Mouse (Mus musculus) kidney, postnatal 36 days (tissue): ENCODE data around the gene Krt77.
A peak's percentile ranks its signal among the peaks of the same experiment; 100 is the strongest.

ENCODE experiments used
- DNase-seq, 2 experiments: peaks; one replicate each; pipeline ENCODE4 v3.0.0; 2021 to 2022; ENCODE audit warnings: mixed read lengths in 2 of 2

Gene Krt77

GRCm38 (mm10) chr15:101869431-101869830, at the start of gene Krt77:
TSS of gene Krt77 (minus strand) at chr15:101869705.
- DNase-seq, result no peak

GRCm38 (mm10) chr15:101916072-101916471, 46.6 kb upstream of the Krt77 start:
- DNase-seq, result no peak

GRCm38 (mm10) chr15:101904849-101905248, 35.3 kb upstream of the Krt77 start:
- DNase-seq, result no peak

GRCm38 (mm10) chr15:101902171-101903149, 33.0 kb upstream of the Krt77 start:
- peak in 1 of 2 experiments; percentile 31 for DNase-seq

GRCm38 (mm10) chr15:101895216-101895615, 25.7 kb upstream of the Krt77 start:
- DNase-seq, result no peak

- no peak for DNase-seq
Measured at GRCm38 (mm10) chr15:101892820-101893219, 23.3 kb upstream of the Krt77 start, which contains the start of gene Krt76. TSS of gene Krt76 (minus strand) at chr15:101892920.

GRCm38 (mm10) chr15:101879776-101880175, 10.3 kb upstream of the Krt77 start:
- DNase-seq, result peak in 1 of 2 experiments; percentile 12

GRCm38 (mm10) chr15:101878041-101878440, 8.5 kb upstream of the Krt77 start:
- no peak for DNase-seq

- DNase-seq, result no peak
Measured at GRCm38 (mm10) chr15:101874383-101874782, 4.9 kb upstream of the Krt77 start.

- no peak for DNase-seq
Measured at GRCm38 (mm10) chr15:101873231-101873630, 3.7 kb upstream of the Krt77 start.

- no peak for DNase-seq
Measured at GRCm38 (mm10) chr15:101866754-101867153, 2.8 kb downstream of the Krt77 start.

GRCm38 (mm10) chr15:101860421-101861130, 8.9 kb downstream of the Krt77 start:
- DNase-seq, result peak; percentile 7 to 54

- DNase-seq, result peak; percentile 38 to 77
Measured at GRCm38 (mm10) chr15:101859735-101860170, 9.8 kb downstream of the Krt77 start.

- peak in 1 of 2 experiments; percentile 6 for DNase-seq
Measured at GRCm38 (mm10) chr15:101858673-101859425, 10.7 kb downstream of the Krt77 start.

GRCm38 (mm10) chr15:101856696-101857095, 12.8 kb downstream of the Krt77 start:
- DNase-seq, result no peak

- no peak for DNase-seq
Measured at GRCm38 (mm10) chr15:101855732-101856131, 13.8 kb downstream of the Krt77 start.

- DNase-seq, result no peak
Measured at GRCm38 (mm10) chr15:101854294-101854693, 15.2 kb downstream of the Krt77 start.

GRCm38 (mm10) chr15:101852571-101852970, 16.9 kb downstream of the Krt77 start:
- no peak for DNase-seq

- DNase-seq, result no peak
Measured at GRCm38 (mm10) chr15:101850694-101851093, 18.8 kb downstream of the Krt77 start, which contains the start of gene Krt1. TSS of gene Krt1 (minus strand) at chr15:101850794.

GRCm38 (mm10) chr15:101845971-101846403, 23.5 kb downstream of the Krt77 start:
- DNase-seq, result peak; percentile 23 to 69

- DNase-seq, result no peak
Measured at GRCm38 (mm10) chr15:101843192-101843591, 26.3 kb downstream of the Krt77 start.

- no peak for DNase-seq
Measured at GRCm38 (mm10) chr15:101834784-101835328, 34.6 kb downstream of the Krt77 start.
